In the genomic region with DNA sequence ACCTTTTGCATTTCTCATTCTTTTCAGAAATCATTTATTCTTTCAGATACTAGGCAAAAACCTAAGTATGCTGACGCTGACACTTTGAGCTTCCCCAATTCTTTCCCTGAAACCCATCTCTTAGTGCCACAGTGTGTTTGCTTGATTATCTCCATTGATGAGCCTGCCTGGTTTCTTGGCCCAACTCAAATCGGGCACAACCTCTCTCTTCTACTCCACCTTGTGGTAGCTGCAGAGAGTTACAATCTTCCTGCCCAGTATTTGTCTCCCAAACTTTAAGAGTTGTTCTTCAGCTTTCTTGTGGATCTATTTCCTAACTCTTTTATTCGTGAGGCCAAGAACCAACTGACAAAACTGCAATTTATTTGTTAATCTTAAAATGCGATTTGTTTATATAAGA, we compare ENCODE assay signal across 9 mouse cellular contexts.
DNase-seq lines count a peak whose midpoint lies in the region; ATAC-seq and TF ChIP-seq lines count a peak whose summit lies in the region.
"Had no signal": no experiment of that assay in that cellular context is flagged by ENCODE, and none has a peak within 500 bp of the region (broad histone marks: within the 10 kb centered on the region; RNA-seq: fewer than 3 reads in every experiment).

No protein-coding gene starts in this region.

- no peak for ATAC-seq in intestine, postnatal 0 days
- ATAC-seq in intestine, embryonic 15.5 days: no peak
- no peak for ATAC-seq in liver, postnatal 0 days

- peak; percentile 81 for TF ChIP-seq CTCF in intestine, postnatal 0 days (IDR thresholded peaks at IDR 0.05; ENCODE audit: low read depth)
- peak; percentile 79 for TF ChIP-seq CTCF in liver, postnatal 0 days (IDR thresholded peaks at IDR 0.05; ENCODE audit: low read depth)

- peak; percentile 5 to 10 for DNase-seq in B cell, adult 2 months
- peak; percentile 58 for DNase-seq in NIH3T3 (ENCODE audit: low read depth)
- peak; percentile 71 for DNase-seq in embryo, embryonic 10.5 days (ENCODE audit: low spot score)
- no peak for DNase-seq in liver, postnatal 0 days
- no peak for DNase-seq in right cerebral cortex, postnatal 14 days
- DNase-seq in heart, postnatal 4 days: no peak
- DNase-seq: liver, embryonic 13.5 days had no signal

- no peak overlapping the region for H3K9ac ChIP-seq in intestine, postnatal 0 days (ENCODE audit: low read depth, low read length)
- no peak overlapping the region for H3K9ac ChIP-seq in intestine, embryonic 15.5 days
- H3K9ac ChIP-seq in liver, postnatal 0 days (replicated peaks): no peak overlapping the region
- H3K9ac ChIP-seq: liver, embryonic 13.5 days had no signal

- no peak overlapping the region for H3K4me3 ChIP-seq in intestine, postnatal 0 days (ENCODE audit: low read depth, low read length)
- no peak overlapping the region for H3K4me3 ChIP-seq in intestine, embryonic 15.5 days (replicated peaks)
- no peak overlapping the region for H3K4me3 ChIP-seq in liver, postnatal 0 days (ENCODE audit: low read depth, low read length)
- H3K4me3 ChIP-seq: liver, embryonic 13.5 days had no signal

- H3K27me3 ChIP-seq in intestine, postnatal 0 days (replicated peaks; ENCODE audit: control insufficient read depth, insufficient read depth, low read length): no peaks in the 10 kb centered on the region
- H3K27me3 ChIP-seq in intestine, embryonic 15.5 days (replicated peaks): no peaks in the 10 kb centered on the region
- no peaks in the 10 kb centered on the region for H3K27me3 ChIP-seq in liver, postnatal 0 days (ENCODE audit: insufficient read depth, low read length)
- H3K27me3 ChIP-seq: liver, embryonic 13.5 days had no signal

- H3K9me3 ChIP-seq in intestine, postnatal 0 days (ENCODE audit: control insufficient read depth): no peaks in the 10 kb centered on the region
- no peaks in the 10 kb centered on the region for H3K9me3 ChIP-seq in intestine, embryonic 15.5 days
- no peaks in the 10 kb centered on the region for H3K9me3 ChIP-seq in liver, postnatal 0 days (ENCODE audit: low read length)
- H3K9me3 ChIP-seq: liver, embryonic 13.5 days had no signal

- 15% methylated on average over 4 of the region's 4 CpGs for WGBS in intestine, postnatal 0 days
- 12% methylated on average over 4 of the region's 4 CpGs for WGBS in intestine, embryonic 15.5 days
- WGBS in liver, postnatal 0 days (ENCODE audit: insufficient replicate concordance): 8% methylated on average over 4 of the region's 4 CpGs

- no peak overlapping the region for H3K4me2 ChIP-seq in intestine, postnatal 0 days (replicated peaks; ENCODE audit: low read depth)
- H3K4me2 ChIP-seq in intestine, embryonic 15.5 days (replicated peaks): no peak overlapping the region
- H3K4me2 ChIP-seq in liver, postnatal 0 days (ENCODE audit: low read depth, low read length): no peak overlapping the region
- H3K4me2 ChIP-seq: liver, embryonic 13.5 days had no signal

- H3K4me1 ChIP-seq in intestine, postnatal 0 days (replicated peaks; ENCODE audit: control insufficient read depth, insufficient read depth, low read length): no peaks in the 10 kb centered on the region
- no peaks in the 10 kb centered on the region for H3K4me1 ChIP-seq in intestine, embryonic 15.5 days (replicated peaks)
- H3K4me1 ChIP-seq in liver, postnatal 0 days (ENCODE audit: insufficient read depth): no peaks in the 10 kb centered on the region
- H3K4me1 ChIP-seq: liver, embryonic 13.5 days had no signal

- TF ChIP-seq EP300 in liver, postnatal 0 days (IDR thresholded peaks at IDR 0.05; ENCODE audit: low read depth): no peak

- no peak overlapping the region for H3K27ac ChIP-seq in intestine, postnatal 0 days (ENCODE audit: low read depth, low read length)
- H3K27ac ChIP-seq in intestine, embryonic 15.5 days: no peak overlapping the region
- H3K27ac ChIP-seq in liver, postnatal 0 days (ENCODE audit: low read depth): no peak overlapping the region
- H3K27ac ChIP-seq: liver, embryonic 13.5 days had no signal

- no peaks in the 10 kb centered on the region for H3K36me3 ChIP-seq in intestine, postnatal 0 days (ENCODE audit: control insufficient read depth, insufficient read depth)
- H3K36me3 ChIP-seq in intestine, embryonic 15.5 days: no peaks in the 10 kb centered on the region
- no peaks in the 10 kb centered on the region for H3K36me3 ChIP-seq in liver, postnatal 0 days (replicated peaks; ENCODE audit: insufficient read depth, low read length)
- H3K36me3 ChIP-seq: liver, embryonic 13.5 days had no signal

Comparison
In these comparisons a context has a peak if more than half of its experiments do, and no peak if none do; other contexts are left out.
1. DNase-seq: peak in B cell, adult 2 months (2 of 2), NIH3T3 (single experiment) and embryo, embryonic 10.5 days (single experiment); none in liver, postnatal 0 days (single experiment), right cerebral cortex, postnatal 14 days (single experiment) and heart, postnatal 4 days (single experiment).